Mouse (Mus musculus): ENCODE data around the gene Zmynd15.
"Not testable (repeated sequence)": the region's sequence is repeated elsewhere in the genome, so short reads cannot be mapped to it uniquely, and the experiment has no call there.

Zmynd15 gene

GRCm38 (mm10) chr11:70458688-70459600 lies at the start of gene Zmynd15:
Gene Zmynd15, plus strand, starts transcription at chr11:70459433.
- DNase-seq (ENCODE audit: low spot score in 2 of 2) = no peak

- DNase-seq (ENCODE audit: low spot score in 2 of 2) = peak; percentile 89 to 94
These were observed 49.5 kb upstream of the Zmynd15 start, which contains the start of gene Pelp1 for GRCm38 (mm10) chr11:70409594-70410296. Gene Pelp1, minus strand, starts transcription at chr11:70410031.

GRCm38 (mm10) chr11:70410297-70410643 lies 49.0 kb upstream of the Zmynd15 start:
- no peak for DNase-seq (ENCODE audit: low spot score in 2 of 2)

GRCm38 (mm10) chr11:70412591-70412990 lies 46.6 kb upstream of the Zmynd15 start:
- DNase-seq (ENCODE audit: low spot score in 2 of 2) = no peak

GRCm38 (mm10) chr11:70413961-70414360 lies 45.3 kb upstream of the Zmynd15 start:
- DNase-seq (ENCODE audit: low spot score in 2 of 2) = peak; percentile 83 to 87

- DNase-seq (ENCODE audit: low spot score in 2 of 2) = no peak
These were observed 41.0 kb upstream of the Zmynd15 start for GRCm38 (mm10) chr11:70418199-70418598.

- peak; percentile 23 to 29 for DNase-seq (ENCODE audit: low spot score in 2 of 2)
These were observed 39.7 kb upstream of the Zmynd15 start for GRCm38 (mm10) chr11:70419486-70419885.

- DNase-seq (ENCODE audit: low spot score in 2 of 2) = not testable (repeated sequence)
These were observed 32.6 kb upstream of the Zmynd15 start for GRCm38 (mm10) chr11:70426598-70426997.

GRCm38 (mm10) chr11:70431574-70431973 lies 27.7 kb upstream of the Zmynd15 start:
- no peak for DNase-seq (ENCODE audit: low spot score in 2 of 2)

GRCm38 (mm10) chr11:70432048-70432894 lies 27.0 kb upstream of the Zmynd15 start, which contains the start of gene Arrb2:
Gene Arrb2, plus strand, starts transcription at chr11:70432635.
- DNase-seq (ENCODE audit: low spot score in 2 of 2) = peak; percentile 97 to 98

GRCm38 (mm10) chr11:70432895-70433568 lies 26.2 kb upstream of the Zmynd15 start:
- DNase-seq (ENCODE audit: low spot score in 2 of 2) = peak in 1 of 2 experiments; percentile 54

- no peak for DNase-seq (ENCODE audit: low spot score in 2 of 2)
These were observed 25.7 kb upstream of the Zmynd15 start for GRCm38 (mm10) chr11:70433569-70433943.

GRCm38 (mm10) chr11:70433951-70434350 lies 25.3 kb upstream of the Zmynd15 start:
- DNase-seq (ENCODE audit: low spot score in 2 of 2) = no peak

- no peak for DNase-seq (ENCODE audit: low spot score in 2 of 2)
These were observed 23.8 kb upstream of the Zmynd15 start for GRCm38 (mm10) chr11:70435476-70435875.

GRCm38 (mm10) chr11:70437426-70437825 lies 21.8 kb upstream of the Zmynd15 start:
- DNase-seq (ENCODE audit: low spot score in 2 of 2) = no peak

- DNase-seq (ENCODE audit: low spot score in 2 of 2) = no peak
These were observed 20.4 kb upstream of the Zmynd15 start for GRCm38 (mm10) chr11:70438728-70439374.

GRCm38 (mm10) chr11:70440637-70441036 lies 18.6 kb upstream of the Zmynd15 start:
- no peak for DNase-seq (ENCODE audit: low spot score in 2 of 2)

- no peak for DNase-seq (ENCODE audit: low spot score in 2 of 2)
These were observed 17.4 kb upstream of the Zmynd15 start for GRCm38 (mm10) chr11:70441882-70442281.

GRCm38 (mm10) chr11:70443964-70444363 lies 15.3 kb upstream of the Zmynd15 start:
- DNase-seq (ENCODE audit: low spot score in 2 of 2) = no peak

- no peak for DNase-seq (ENCODE audit: low spot score in 2 of 2)
These were observed 14.6 kb upstream of the Zmynd15 start for GRCm38 (mm10) chr11:70444667-70445066.

- no peak for DNase-seq (ENCODE audit: low spot score in 2 of 2)
These were observed 12.5 kb upstream of the Zmynd15 start for GRCm38 (mm10) chr11:70446756-70447155.
